Mouse (Mus musculus): ENCODE measurements around the gene Gm20388. TPM values are rescaled to one million over a fixed set of nuclear protein-coding genes. Genes with fewer than 3 reads are reported as not detected.

The Gm20388 gene
- total and polyA plus RNA-seq, 2 experiments from 2014 or later, result 17.3 TPM; not detected in 1

DNA sequence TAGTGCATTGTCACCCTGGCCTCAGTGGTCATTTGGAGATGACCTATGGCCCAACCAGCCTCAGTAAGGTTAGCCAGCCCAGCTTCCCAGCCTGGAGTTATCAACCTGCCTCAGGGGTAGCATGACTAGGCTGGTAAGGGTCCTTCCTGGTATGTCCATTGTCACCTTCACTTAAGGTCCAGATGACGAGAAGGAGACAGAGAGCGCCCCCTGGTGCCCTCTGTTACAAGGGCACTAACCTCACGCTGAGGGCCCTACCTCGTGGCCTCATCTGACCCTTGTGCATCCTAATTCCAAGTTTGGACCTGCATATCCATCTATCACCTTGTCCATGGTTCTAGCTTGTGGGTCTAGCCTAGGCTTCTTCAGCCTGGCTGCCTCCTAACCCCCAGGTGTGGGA lies 1774.8 kb downstream of the Gm20388 start:
- WGBS, result 6% methylated on average over 4 of the region's 4 CpGs
- ATAC-seq (ENCODE audit: insufficient read depth, low read depth), result no peak

DNA sequence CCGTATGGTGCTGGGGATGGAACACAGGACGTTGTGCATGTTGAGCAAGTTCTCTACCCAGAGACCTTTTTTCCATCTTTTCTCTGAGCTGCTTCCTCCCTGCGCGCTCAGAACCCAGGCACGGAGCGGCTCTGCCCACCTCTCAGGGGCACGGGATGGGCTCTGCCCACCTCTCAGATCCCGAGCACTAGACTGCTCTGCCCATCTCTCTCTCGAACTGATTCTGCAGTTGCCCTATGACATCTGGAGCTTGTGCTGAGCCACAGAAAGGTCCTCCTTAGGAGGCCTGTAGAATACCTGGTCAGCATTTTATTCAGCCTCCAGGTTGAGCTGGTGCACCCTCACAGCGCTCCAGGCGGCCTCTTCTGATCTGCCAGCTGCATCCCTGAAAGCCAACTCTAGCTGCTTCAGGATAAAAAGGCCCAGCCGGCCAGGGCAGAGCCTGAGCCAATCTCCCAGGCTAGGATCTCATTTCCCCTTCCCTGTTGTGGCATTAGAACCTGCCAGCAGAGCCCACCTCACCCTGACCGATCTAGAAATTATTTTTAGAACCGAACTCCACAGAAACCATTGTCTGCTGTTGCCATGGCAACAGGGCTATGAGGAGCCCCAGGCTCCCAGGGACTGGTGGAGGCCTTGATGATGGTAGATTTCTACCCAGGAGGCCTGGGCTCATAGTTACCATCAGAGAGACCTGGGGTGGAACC lies 1777.0 kb downstream of the Gm20388 start:
- no peak for TF ChIP-seq CTCF (IDR thresholded peaks at IDR 0.05; ENCODE audit: low read depth)
- TF ChIP-seq EP300 (IDR thresholded peaks at IDR 0.05; ENCODE audit: low read depth), result no peak
- Histone ChIP-seq H3K9me3 (replicated peaks; ENCODE audit: control insufficient read depth, low read length) (no peaks in the 10 kb centered on the region), H3K27ac (ENCODE audit: low read depth) (no peak overlapping the region), H3K4me3 (ENCODE audit: low read depth, low read length) (no peak overlapping the region), H3K4me2 (ENCODE audit: low read depth, low read length) (no peak overlapping the region), H3K36me3 (replicated peaks; ENCODE audit: control insufficient read depth, insufficient read depth, low read length) (no peaks in the 10 kb centered on the region), H3K4me1 (ENCODE audit: control insufficient read depth, insufficient read depth) (no peaks in the 10 kb centered on the region), H3K27me3 (ENCODE audit: control insufficient read depth, insufficient read depth, low read length) (0 out of 2 replicates have a peak, but pooled peaks cover 6% of the 10 kb centered on the region), H3K9ac (replicated peaks; ENCODE audit: low read depth, low read length) (no peak overlapping the region)
- ATAC-seq (ENCODE audit: insufficient read depth, low read depth) (no peak), DNase-seq (ENCODE audit: low spot score) (no peak)
- 62% methylated on average over 14 of the region's 14 CpGs for WGBS

More for the DNA sequence above, 1774.8 kb downstream of the Gm20388 start:
- Histone ChIP-seq H3K9ac (replicated peaks; ENCODE audit: low read depth, low read length) (no peak overlapping the region), H3K4me2 (ENCODE audit: low read depth, low read length) (no peak overlapping the region), H3K9me3 (replicated peaks; ENCODE audit: control insufficient read depth, low read length) (no peaks in the 10 kb centered on the region), H3K36me3 (replicated peaks; ENCODE audit: control insufficient read depth, insufficient read depth, low read length) (no peaks in the 10 kb centered on the region), H3K4me1 (ENCODE audit: control insufficient read depth, insufficient read depth) (no peaks in the 10 kb centered on the region), H3K4me3 (ENCODE audit: low read depth, low read length) (no peak overlapping the region), H3K27me3 (ENCODE audit: control insufficient read depth, insufficient read depth, low read length) (0 out of 2 replicates have a peak, but pooled peaks cover 6% of the 10 kb centered on the region), H3K27ac (ENCODE audit: low read depth) (no peak overlapping the region)
- DNase-seq (ENCODE audit: low spot score), result no peak
- TF ChIP-seq EP300 (IDR thresholded peaks at IDR 0.05; ENCODE audit: low read depth), result no peak
- peak; percentile 69 for TF ChIP-seq CTCF (IDR thresholded peaks at IDR 0.05; ENCODE audit: low read depth)

DNA sequence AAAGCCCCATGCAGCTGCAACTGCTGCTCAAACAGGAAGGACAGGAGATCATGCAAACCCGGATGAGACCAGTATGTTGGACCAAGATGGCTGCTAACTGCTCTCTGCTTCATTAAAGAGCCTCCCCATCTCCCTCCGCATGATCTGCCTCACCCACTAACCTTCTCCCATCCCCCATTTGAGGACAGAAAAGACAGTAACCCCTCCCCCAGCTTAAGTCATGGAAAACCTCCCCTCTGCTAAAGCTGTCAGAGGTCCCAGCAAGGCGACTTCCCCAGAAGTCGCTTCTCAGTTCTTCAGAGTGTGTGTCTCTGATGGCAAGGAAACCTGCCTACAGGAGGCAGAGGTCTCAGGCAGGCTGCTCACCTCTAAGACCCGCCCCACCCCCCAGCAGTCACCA lies 1777.9 kb downstream of the Gm20388 start:
- H3K9ac ChIP-seq (replicated peaks; ENCODE audit: low read depth, low read length), result no peak overlapping the region
- H3K27ac ChIP-seq (ENCODE audit: low read depth), result no peak overlapping the region
- H3K36me3 ChIP-seq (replicated peaks; ENCODE audit: control insufficient read depth, insufficient read depth, low read length), result no peaks in the 10 kb centered on the region
- WGBS, result 49% methylated on average over 5 of the region's 5 CpGs
- DNase-seq (ENCODE audit: low spot score) (no peak), ATAC-seq (ENCODE audit: insufficient read depth, low read depth) (no peak)
- no peak overlapping the region for H3K4me3 ChIP-seq (ENCODE audit: low read depth, low read length)
- H3K9me3 ChIP-seq (replicated peaks; ENCODE audit: control insufficient read depth, low read length), result no peaks in the 10 kb centered on the region
- 0 out of 2 replicates have a peak, but pooled peaks cover 3% of the 10 kb centered on the region for H3K27me3 ChIP-seq (ENCODE audit: control insufficient read depth, insufficient read depth, low read length)
- TF ChIP-seq CTCF (IDR thresholded peaks at IDR 0.05; ENCODE audit: low read depth), result no peak
- no peak for TF ChIP-seq EP300 (IDR thresholded peaks at IDR 0.05; ENCODE audit: low read depth)
- no peak overlapping the region for H3K4me2 ChIP-seq (ENCODE audit: low read depth, low read length)
- H3K4me1 ChIP-seq (ENCODE audit: control insufficient read depth, insufficient read depth), result no peaks in the 10 kb centered on the region

DNA sequence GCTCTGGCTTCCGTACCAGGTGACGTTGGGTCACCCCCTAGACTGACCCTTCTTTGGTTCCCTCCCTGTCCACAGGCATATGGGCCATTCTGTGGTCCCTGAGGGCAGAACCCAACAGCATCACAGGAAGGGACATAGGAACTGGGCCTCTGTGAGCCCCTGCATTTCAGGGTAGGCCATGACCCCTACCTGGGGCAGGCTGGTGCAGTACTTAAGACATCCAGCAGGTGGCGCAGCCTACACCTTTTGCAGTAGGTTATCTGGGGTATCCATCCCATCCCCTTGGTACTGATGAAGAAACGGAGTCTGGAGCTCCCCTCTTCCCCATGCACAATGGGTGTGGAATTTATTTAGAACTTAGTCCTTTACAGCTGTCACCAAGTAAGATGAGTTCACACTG lies 1783.8 kb downstream of the Gm20388 start:
- WGBS, result 49% methylated on average over 4 of the region's 4 CpGs
- H3K36me3 ChIP-seq (replicated peaks; ENCODE audit: control insufficient read depth, insufficient read depth, low read length), result no peaks in the 10 kb centered on the region
- H3K4me1 ChIP-seq (ENCODE audit: control insufficient read depth, insufficient read depth), result peaks cover 5% of the 10 kb centered on the region; the same call in 1 of the 2 replicates
- H3K4me2 ChIP-seq (ENCODE audit: low read depth, low read length), result no peak overlapping the region
- H3K9ac ChIP-seq (replicated peaks; ENCODE audit: low read depth, low read length), result no peak overlapping the region
- TF ChIP-seq EP300 (IDR thresholded peaks at IDR 0.05; ENCODE audit: low read depth), result no peak
- TF ChIP-seq CTCF (IDR thresholded peaks at IDR 0.05; ENCODE audit: low read depth), result peak; percentile 64
- no peak overlapping the region for H3K27ac ChIP-seq (ENCODE audit: low read depth)
- no peak overlapping the region for H3K4me3 ChIP-seq (ENCODE audit: low read depth, low read length)
- no peak for ATAC-seq (ENCODE audit: insufficient read depth, low read depth)
- no peaks in the 10 kb centered on the region for H3K9me3 ChIP-seq (replicated peaks; ENCODE audit: control insufficient read depth, low read length)
- H3K27me3 ChIP-seq (ENCODE audit: control insufficient read depth, insufficient read depth, low read length), result no peaks in the 10 kb centered on the region
- DNase-seq (ENCODE audit: low spot score), result no peak

DNA sequence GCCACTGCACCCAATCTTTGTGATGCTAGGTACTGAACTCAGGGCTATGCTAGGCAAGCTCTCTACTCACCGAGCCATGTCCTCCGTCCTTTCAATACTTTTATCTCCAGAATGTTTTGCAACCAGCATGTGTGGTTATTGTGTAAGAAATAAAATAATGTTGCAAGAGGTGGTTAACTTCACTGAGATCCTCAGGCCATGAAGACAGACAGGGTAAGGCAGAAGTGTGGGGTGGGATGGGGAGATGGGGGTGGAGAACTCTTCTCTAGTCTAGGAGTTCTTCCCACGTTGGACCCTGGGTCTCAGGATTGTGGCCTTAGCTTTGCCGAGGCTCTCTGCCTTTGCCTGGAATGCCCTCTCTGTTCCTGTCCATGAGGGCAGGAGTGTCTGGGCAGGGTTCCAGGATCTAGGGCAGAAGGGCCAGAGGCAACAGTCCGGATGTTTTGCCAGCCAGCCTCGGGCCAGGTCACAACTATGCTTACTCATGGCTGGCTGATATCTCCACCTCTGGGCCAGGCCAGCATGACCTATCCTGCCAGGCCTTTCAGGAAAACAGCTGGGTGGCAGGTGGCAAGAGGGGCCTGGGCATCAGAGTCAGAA lies 1785.0 kb downstream of the Gm20388 start:
- no peaks in the 10 kb centered on the region for H3K36me3 ChIP-seq (replicated peaks; ENCODE audit: control insufficient read depth, insufficient read depth, low read length)
- no peak overlapping the region for H3K4me2 ChIP-seq (ENCODE audit: low read depth, low read length)
- ATAC-seq (ENCODE audit: insufficient read depth, low read depth) (no peak), DNase-seq (ENCODE audit: low spot score) (no peak)
- H3K4me3 ChIP-seq (ENCODE audit: low read depth, low read length), result no peak overlapping the region
- no peaks in the 10 kb centered on the region for H3K9me3 ChIP-seq (replicated peaks; ENCODE audit: control insufficient read depth, low read length)
- TF ChIP-seq CTCF (IDR thresholded peaks at IDR 0.05; ENCODE audit: low read depth) (no peak), EP300 (IDR thresholded peaks at IDR 0.05; ENCODE audit: low read depth) (no peak)
- H3K27ac ChIP-seq (ENCODE audit: low read depth), result no peak overlapping the region
- no peak overlapping the region for H3K9ac ChIP-seq (replicated peaks; ENCODE audit: low read depth, low read length)
- H3K4me1 ChIP-seq (ENCODE audit: control insufficient read depth, insufficient read depth), result peaks cover 5% of the 10 kb centered on the region; the same call in 1 of the 2 replicates
- 45% methylated on average over 6 of the region's 6 CpGs for WGBS
- H3K27me3 ChIP-seq (ENCODE audit: control insufficient read depth, insufficient read depth, low read length), result no peaks in the 10 kb centered on the region
